Mouse (Mus musculus) cerebellum, adult 2 months (tissue): ENCODE data around the gene Whrn.

Source experiments
- CTCF ChIP-seq: fragments of 200-500 bp; IDR thresholded peaks from 2 replicates; pipeline ENCODE4 v1.5.1; 2011; ENCODE audit warnings: low read depth, mild to moderate bottlenecking, control low read depth, low read length, moderate library complexity, borderline replicate concordance; ENCODE audit not compliant: insufficient read depth
- POLR2A ChIP-seq: fragments of 200-500 bp; IDR thresholded peaks from 2 replicates; pipeline ENCODE4 v1.6.1; 2011; ENCODE audit warnings: low read length, control low read depth, borderline replicate concordance; ENCODE audit not compliant: insufficient read depth

DNA sequence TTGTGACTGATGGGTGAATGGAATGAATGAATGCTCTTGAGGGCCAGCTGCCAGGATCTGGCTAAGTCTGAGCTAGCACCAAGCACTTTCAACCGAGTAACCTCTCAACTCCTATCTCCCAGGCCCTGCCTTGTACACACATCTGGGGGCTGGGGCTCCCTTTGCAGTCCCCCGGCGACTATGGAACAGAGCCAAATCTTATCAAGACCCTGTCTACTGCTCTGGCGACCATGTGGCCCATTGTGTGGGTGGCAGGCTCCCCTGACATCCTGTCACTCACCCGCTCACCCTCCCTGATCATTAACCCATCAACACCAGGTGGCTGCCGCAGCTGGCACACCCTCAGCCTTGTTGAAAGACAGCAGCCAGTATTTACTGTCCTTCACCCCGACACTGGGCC lies 90.7 kb downstream of the Whrn start:
- TF ChIP-seq CTCF: no peak
- no peak for TF ChIP-seq POLR2A
